Mouse (Mus musculus) kidney, adult 8-10 months (tissue): ENCODE data around the gene Ccdc122.
"Not testable (repeated sequence)": the region's sequence is repeated elsewhere in the genome, so short reads cannot be mapped to it uniquely, and the experiment has no call there.

Experiments
- DNase-seq, 2 experiments: peaks; one replicate each; pipeline ENCODE4 v3.0.0; 2022

Gene Ccdc122

GRCm38 (mm10) chr14:77036226-77037046 is at the start of gene Ccdc122, which contains the start of gene Lacc1:
Ccdc122 (plus strand) TSS chr14:77036772.
Lacc1 (minus strand) TSS chr14:77036904.
- peak; percentile 38 to 77 for DNase-seq

- DNase-seq = not testable (repeated sequence)
These were observed 46.2 kb upstream of the Ccdc122 start for GRCm38 (mm10) chr14:76990351-76990750.

GRCm38 (mm10) chr14:77004740-77005139 is 31.8 kb upstream of the Ccdc122 start:
- DNase-seq = no peak

GRCm38 (mm10) chr14:77005566-77005965 is 31.0 kb upstream of the Ccdc122 start:
- no peak for DNase-seq

GRCm38 (mm10) chr14:77008238-77008637 is 28.3 kb upstream of the Ccdc122 start:
- peak; percentile 78 to 89 for DNase-seq

- peak; percentile 48 to 81 for DNase-seq
These were observed 24.8 kb upstream of the Ccdc122 start for GRCm38 (mm10) chr14:77011804-77012203.

GRCm38 (mm10) chr14:77016783-77017182 is 19.8 kb upstream of the Ccdc122 start:
- DNase-seq = peak in 1 of 2 experiments; percentile 19

GRCm38 (mm10) chr14:77017211-77017610 is 19.4 kb upstream of the Ccdc122 start:
- no peak for DNase-seq

- DNase-seq = no peak
These were observed 12.1 kb upstream of the Ccdc122 start for GRCm38 (mm10) chr14:77024499-77024898.

GRCm38 (mm10) chr14:77029319-77030054 is 7.1 kb upstream of the Ccdc122 start:
- no peak for DNase-seq

- no peak for DNase-seq
These were observed 5.8 kb upstream of the Ccdc122 start for GRCm38 (mm10) chr14:77030808-77031207.

- no peak for DNase-seq
These were observed 4.1 kb upstream of the Ccdc122 start for GRCm38 (mm10) chr14:77032433-77032832.

- no peak for DNase-seq
These were observed 3.2 kb upstream of the Ccdc122 start for GRCm38 (mm10) chr14:77033391-77033790.

- no peak for DNase-seq
These were observed 2.2 kb upstream of the Ccdc122 start for GRCm38 (mm10) chr14:77034175-77034915.

- no peak for DNase-seq
These were observed 1.6 kb upstream of the Ccdc122 start for GRCm38 (mm10) chr14:77034970-77035369.

GRCm38 (mm10) chr14:77037330-77037729 is 758 bp downstream of the Ccdc122 start:
- DNase-seq = no peak

- DNase-seq = no peak
These were observed 1.4 kb downstream of the Ccdc122 start for GRCm38 (mm10) chr14:77037832-77038425.

- no peak for DNase-seq
These were observed 16.7 kb downstream of the Ccdc122 start for GRCm38 (mm10) chr14:77053288-77053687.

- DNase-seq = no peak
These were observed 32.8 kb downstream of the Ccdc122 start for GRCm38 (mm10) chr14:77069361-77069760.

- DNase-seq = no peak
These were observed 44.7 kb downstream of the Ccdc122 start for GRCm38 (mm10) chr14:77081248-77081647.

GRCm38 (mm10) chr14:77100285-77100684 is 63.7 kb downstream of the Ccdc122 start:
- no peak for DNase-seq

GRCm38 (mm10) chr14:77110622-77111021 is 74.0 kb downstream of the Ccdc122 start:
- DNase-seq = not testable (repeated sequence)

- no peak for DNase-seq
These were observed 94.0 kb downstream of the Ccdc122 start for GRCm38 (mm10) chr14:77130612-77131011.
